Mouse (Mus musculus) hindbrain, embryonic 15.5 days (tissue): Measurements from ENCODE around the gene E130114P18Rik. TPM values are rescaled to one million over a fixed set of nuclear protein-coding genes. Genes with fewer than 3 reads are reported as not detected.

ENCODE experiments used
- ATAC-seq: fragments of 200-750 bp; cut with Nextera tagmentation; 2 replicates; pipeline ENCODE4 v1.8.0; 2017; ENCODE audit warnings: low read depth, moderate number of reproducible peaks, moderate TSS enrichment; ENCODE audit not compliant: low FRiP score
- H3K27ac ChIP-seq: fragments of 300-500 bp; sonication (generic); replicated peaks from 2 replicates; pipeline ENCODE4 v1.5.1; 2015; ENCODE audit warnings: mild to moderate bottlenecking, inconsistent platforms
- H3K27me3 ChIP-seq: fragments of 300-500 bp; sonication (generic); 2 replicates; pipeline ENCODE4 v1.6.1; 2015; ENCODE audit warnings: control low read depth, inconsistent platforms
- H3K36me3 ChIP-seq: fragments of 300-500 bp; sonication (generic); 2 replicates; pipeline ENCODE4 v1.6.1; 2015; ENCODE audit warnings: control low read depth, inconsistent platforms
- H3K4me1 ChIP-seq: fragments of 300-500 bp; sonication (generic); replicated peaks from 2 replicates; pipeline ENCODE4 v1.6.1; 2015; ENCODE audit warnings: control low read depth, inconsistent platforms
- H3K4me2 ChIP-seq: fragments of 300-500 bp; sonication (generic); 2 replicates; pipeline ENCODE4 v1.6.1; 2015; ENCODE audit warnings: moderate library complexity, mild to moderate bottlenecking, inconsistent platforms
- H3K4me3 ChIP-seq: fragments of 300-500 bp; sonication (generic); 2 replicates; pipeline ENCODE4 v1.5.1; 2015; ENCODE audit warnings: mild to moderate bottlenecking, inconsistent platforms
- H3K9ac ChIP-seq: fragments of 300-500 bp; sonication (generic); 2 replicates; pipeline ENCODE4 v1.6.1; 2015; ENCODE audit warnings: inconsistent platforms
- H3K9me3 ChIP-seq: fragments of 300-500 bp; sonication (generic); 2 replicates; pipeline ENCODE4 v1.6.1; 2016; ENCODE audit warnings: control low read depth, inconsistent platforms
- WGBS: fragments of 180-500 bp; shearing (Covaris S2); methylation state at CpG from one replicate; pipeline ENCODE4 v1.1.7; 2015; 5-methylcytosine and 5-hydroxymethylcytosine counted together
- polyA plus RNA-seq: library from polyadenylated mRNA; unstranded; fragments of >200 nt; fragmentation: Nextera tagmentation; extraction: Ambion mirVana; gene quantifications from 2 replicates; pipeline ENCODE4 v1.2.1, GENCODE M21; 2015

Gene E130114P18Rik
- polyA plus RNA-seq, 1 experiment from 2014 or later = 23.1 TPM

GRCm38 (mm10) chr4:97580906-97581305 is 197.0 kb downstream of the E130114P18Rik start:
- no peaks in the 10 kb centered on the region for H3K36me3 ChIP-seq
- H3K27me3 ChIP-seq = no peaks in the 10 kb centered on the region
- no peaks in the 10 kb centered on the region for H3K9me3 ChIP-seq
- no peak overlapping the region for H3K9ac ChIP-seq
- no peak for ATAC-seq
- 58% methylated on average over 7 of the region's 7 CpGs for WGBS
- peaks cover 9% of the 10 kb centered on the region for H3K4me1 ChIP-seq
- H3K4me2 ChIP-seq = peak overlapping the region; percentile 42
- peak overlapping the region; percentile 64 for H3K27ac ChIP-seq
- H3K4me3 ChIP-seq = peak overlapping the region; percentile 20; the same call in 1 of the 2 replicates

- H3K27ac ChIP-seq = 0 out of 2 replicates have a peak overlapping the region, but pooled peaks have one; percentile 11
- no peaks in the 10 kb centered on the region for H3K9me3 ChIP-seq
- ATAC-seq = no peak
- no peaks in the 10 kb centered on the region for H3K36me3 ChIP-seq
- no peak overlapping the region for H3K9ac ChIP-seq
- WGBS = 66% methylated on average over 9 of the region's 9 CpGs
- peaks cover 16% of the 10 kb centered on the region for H3K4me1 ChIP-seq
- no peak overlapping the region for H3K4me2 ChIP-seq
- no peak overlapping the region for H3K4me3 ChIP-seq
- H3K27me3 ChIP-seq = no peaks in the 10 kb centered on the region
Measured at GRCm38 (mm10) chr4:97578571-97579165, 199.2 kb downstream of the E130114P18Rik start.

- Histone ChIP-seq H3K27ac (no peak overlapping the region), H3K36me3 (no peaks in the 10 kb centered on the region), H3K9me3 (no peaks in the 10 kb centered on the region), H3K27me3 (no peaks in the 10 kb centered on the region), H3K4me1 (peaks cover 16% of the 10 kb centered on the region), H3K9ac (no peak overlapping the region), H3K4me2 (no peak overlapping the region), H3K4me3 (no peak overlapping the region)
- ATAC-seq = no peak
- WGBS = 72% methylated on average over 5 of the region's 5 CpGs
Measured at GRCm38 (mm10) chr4:97577431-97577830, 200.4 kb downstream of the E130114P18Rik start.

GRCm38 (mm10) chr4:97575447-97575846 is 202.4 kb downstream of the E130114P18Rik start:
- peak; percentile 86 for ATAC-seq
- H3K27ac ChIP-seq = no peak overlapping the region
- WGBS = 31% methylated on average over 5 of the region's 5 CpGs

GRCm38 (mm10) chr4:97569320-97569719 is 208.6 kb downstream of the E130114P18Rik start:
- 83% methylated on average over 3 of the region's 3 CpGs for WGBS
- ATAC-seq = no peak

More at GRCm38 (mm10) chr4:97575447-97575846, 202.4 kb downstream of the E130114P18Rik start:
- no peak overlapping the region for H3K4me3 ChIP-seq
- H3K27me3 ChIP-seq = no peaks in the 10 kb centered on the region
- no peak overlapping the region for H3K4me2 ChIP-seq
- no peaks in the 10 kb centered on the region for H3K36me3 ChIP-seq
- H3K9ac ChIP-seq = no peak overlapping the region
- no peaks in the 10 kb centered on the region for H3K9me3 ChIP-seq
- peaks cover 16% of the 10 kb centered on the region for H3K4me1 ChIP-seq

GRCm38 (mm10) chr4:97564656-97565055 is 213.2 kb downstream of the E130114P18Rik start:
- Histone ChIP-seq H3K9me3 (no peaks in the 10 kb centered on the region), H3K9ac (no peak overlapping the region), H3K4me1 (no peaks in the 10 kb centered on the region), H3K4me2 (no peak overlapping the region), H3K27me3 (no peaks in the 10 kb centered on the region), H3K27ac (no peak overlapping the region), H3K4me3 (no peak overlapping the region), H3K36me3 (no peaks in the 10 kb centered on the region)
- WGBS = 33% methylated on average over 4 of the region's 4 CpGs
- no peak for ATAC-seq

More at GRCm38 (mm10) chr4:97569320-97569719, 208.6 kb downstream of the E130114P18Rik start:
- no peaks in the 10 kb centered on the region for H3K4me1 ChIP-seq
- H3K4me2 ChIP-seq = no peak overlapping the region
- H3K9me3 ChIP-seq = no peaks in the 10 kb centered on the region
- H3K27me3 ChIP-seq = no peaks in the 10 kb centered on the region
- H3K4me3 ChIP-seq = no peak overlapping the region
- H3K27ac ChIP-seq = no peak overlapping the region
- no peaks in the 10 kb centered on the region for H3K36me3 ChIP-seq
- no peak overlapping the region for H3K9ac ChIP-seq

- H3K4me2 ChIP-seq = no peak overlapping the region
- H3K27me3 ChIP-seq = no peaks in the 10 kb centered on the region
- H3K27ac ChIP-seq = no peak overlapping the region
- H3K9me3 ChIP-seq = no peaks in the 10 kb centered on the region
- H3K36me3 ChIP-seq = no peaks in the 10 kb centered on the region
- WGBS = 84% methylated on average over 6 of the region's 6 CpGs
- H3K4me1 ChIP-seq = no peaks in the 10 kb centered on the region
- H3K4me3 ChIP-seq = no peak overlapping the region
- no peak overlapping the region for H3K9ac ChIP-seq
- no peak for ATAC-seq
Measured at GRCm38 (mm10) chr4:97564199-97564598, 213.7 kb downstream of the E130114P18Rik start.

- WGBS = 72% methylated on average over 2 of the region's 2 CpGs
- Histone ChIP-seq H3K36me3 (no peaks in the 10 kb centered on the region), H3K4me2 (no peak overlapping the region), H3K27me3 (no peaks in the 10 kb centered on the region), H3K27ac (no peak overlapping the region), H3K9me3 (no peaks in the 10 kb centered on the region), H3K4me1 (no peaks in the 10 kb centered on the region), H3K4me3 (no peak overlapping the region), H3K9ac (no peak overlapping the region)
- no peak for ATAC-seq
Measured at GRCm38 (mm10) chr4:97557585-97557984, 220.3 kb downstream of the E130114P18Rik start.

GRCm38 (mm10) chr4:97544016-97544415 is 233.9 kb downstream of the E130114P18Rik start:
- Histone ChIP-seq H3K27me3 (no peaks in the 10 kb centered on the region), H3K9ac (no peak overlapping the region), H3K4me3 (no peak overlapping the region), H3K36me3 (no peaks in the 10 kb centered on the region), H3K27ac (no peak overlapping the region), H3K9me3 (no peaks in the 10 kb centered on the region), H3K4me1 (no peaks in the 10 kb centered on the region), H3K4me2 (no peak overlapping the region)
- WGBS = 53% methylated on average over 5 of the region's 5 CpGs
- ATAC-seq = no peak

- Histone ChIP-seq H3K4me2 (no peak overlapping the region), H3K4me1 (no peaks in the 10 kb centered on the region), H3K36me3 (no peaks in the 10 kb centered on the region), H3K9ac (no peak overlapping the region), H3K4me3 (no peak overlapping the region), H3K9me3 (no peaks in the 10 kb centered on the region), H3K27ac (no peak overlapping the region), H3K27me3 (no peaks in the 10 kb centered on the region)
- no peak for ATAC-seq
- 73% methylated on average over 2 of the region's 2 CpGs for WGBS
Measured at GRCm38 (mm10) chr4:97532072-97532471, 245.8 kb downstream of the E130114P18Rik start.

- 85% methylated on average over 2 of the region's 2 CpGs for WGBS
- Histone ChIP-seq H3K36me3 (no peaks in the 10 kb centered on the region), H3K9ac (no peak overlapping the region), H3K27ac (no peak overlapping the region), H3K4me2 (no peak overlapping the region), H3K4me1 (no peaks in the 10 kb centered on the region), H3K9me3 (no peaks in the 10 kb centered on the region), H3K4me3 (no peak overlapping the region), H3K27me3 (no peaks in the 10 kb centered on the region)
- ATAC-seq = no peak
Measured at GRCm38 (mm10) chr4:97528517-97528916, 249.4 kb downstream of the E130114P18Rik start.
